Mouse (Mus musculus): ENCODE measurements around the gene Znrf1. TPM values are rescaled to one million over a fixed set of nuclear protein-coding genes. Genes with fewer than 3 reads are reported as not detected.

Znrf1 gene
- total and polyA plus RNA-seq, 2 experiments from 2014 or later, result 113 to 225 TPM

DNA sequence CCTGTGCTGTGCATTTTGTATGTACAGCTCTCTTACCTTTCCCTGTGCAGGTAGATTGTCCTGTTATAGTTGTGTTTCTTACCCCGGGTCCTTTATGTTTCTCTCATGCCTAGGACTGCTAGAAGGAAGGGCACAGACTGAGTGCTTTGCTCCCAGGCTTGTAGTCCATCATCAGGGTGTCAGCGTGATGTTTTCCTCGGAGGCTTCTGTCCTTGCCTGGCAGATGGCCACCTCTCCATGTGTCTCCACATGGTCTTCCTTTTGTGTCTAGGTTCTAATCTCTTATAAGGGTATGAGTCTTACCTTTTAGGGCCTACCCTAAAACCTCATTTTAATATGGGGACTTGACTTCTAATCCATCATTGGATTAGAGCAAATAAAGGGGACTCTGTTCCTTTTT is 31.7 kb downstream of the Znrf1 start:
- 58% methylated on average over 3 of the region's 3 CpGs for WGBS
- H3K4me2 ChIP-seq (ENCODE audit: low read depth), result no peak overlapping the region
- H3K27ac ChIP-seq (ENCODE audit: low read depth, low read length), result no peak overlapping the region
- DNase-seq, result no peak
- no peak for TF ChIP-seq CTCF (IDR thresholded peaks at IDR 0.05; ENCODE audit: low read depth)
- H3K27me3 ChIP-seq (ENCODE audit: insufficient read depth, low read length), result no peaks in the 10 kb centered on the region
- no peaks in the 10 kb centered on the region for H3K36me3 ChIP-seq (ENCODE audit: insufficient read depth)
- no peaks in the 10 kb centered on the region for H3K9me3 ChIP-seq (ENCODE audit: low read length)
- H3K4me1 ChIP-seq (ENCODE audit: insufficient read depth), result no peaks in the 10 kb centered on the region
- ATAC-seq, result no peak
- H3K9ac ChIP-seq, result no peak overlapping the region
- no peak overlapping the region for H3K4me3 ChIP-seq (ENCODE audit: low read depth, low read length)

DNA sequence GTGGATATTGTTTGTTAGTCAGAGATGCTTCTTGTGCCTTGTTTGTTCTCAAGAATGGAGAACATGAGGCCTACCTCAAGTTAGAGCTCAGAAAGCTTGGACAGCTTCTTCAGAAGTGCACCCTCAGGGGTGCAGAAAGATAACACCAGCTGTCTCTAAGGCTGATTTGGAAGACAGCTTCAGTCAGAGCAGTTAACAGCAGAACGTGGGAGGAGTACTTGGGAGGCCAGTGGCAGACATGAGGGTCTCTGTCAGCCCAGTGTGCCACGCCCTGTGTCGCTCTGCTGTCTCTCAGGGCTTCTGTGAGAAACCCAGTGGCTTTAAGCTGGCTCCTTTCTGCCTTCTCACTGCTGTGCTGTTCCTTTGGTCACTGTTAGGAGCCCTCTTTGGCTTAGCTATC is 32.1 kb downstream of the Znrf1 start:
- Histone ChIP-seq H3K9me3 (ENCODE audit: low read length) (no peaks in the 10 kb centered on the region), H3K4me3 (ENCODE audit: low read depth, low read length) (no peak overlapping the region), H3K27me3 (ENCODE audit: insufficient read depth, low read length) (no peaks in the 10 kb centered on the region), H3K4me2 (ENCODE audit: low read depth) (no peak overlapping the region), H3K9ac (no peak overlapping the region), H3K27ac (ENCODE audit: low read depth, low read length) (no peak overlapping the region), H3K36me3 (ENCODE audit: insufficient read depth) (no peaks in the 10 kb centered on the region), H3K4me1 (ENCODE audit: insufficient read depth) (no peaks in the 10 kb centered on the region)
- no peak for TF ChIP-seq CTCF (IDR thresholded peaks at IDR 0.05; ENCODE audit: low read depth)
- WGBS, result 57% methylated on average over 3 of the region's 3 CpGs
- DNase-seq (no peak), ATAC-seq (no peak)

DNA sequence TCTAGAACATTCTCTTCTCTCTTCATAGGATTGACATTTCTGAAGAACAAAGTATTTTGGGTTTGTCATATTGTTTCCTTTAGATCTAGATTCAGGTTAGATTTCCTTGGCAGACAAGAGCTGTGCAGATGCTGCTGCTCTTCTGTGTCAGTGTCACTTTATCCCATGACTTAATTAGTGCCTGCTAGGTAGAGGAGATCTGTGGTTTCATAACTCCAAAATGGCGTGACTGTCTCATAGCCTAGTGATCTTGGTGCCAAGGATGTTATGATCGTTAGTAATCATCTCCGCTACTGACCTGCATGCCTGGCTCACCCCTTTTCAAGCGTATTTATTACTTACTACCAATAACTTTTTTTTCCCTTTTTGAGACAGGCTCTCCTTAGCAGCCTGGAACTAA is 34.0 kb downstream of the Znrf1 start:
- ATAC-seq, result no peak
- no peak for DNase-seq

DNA sequence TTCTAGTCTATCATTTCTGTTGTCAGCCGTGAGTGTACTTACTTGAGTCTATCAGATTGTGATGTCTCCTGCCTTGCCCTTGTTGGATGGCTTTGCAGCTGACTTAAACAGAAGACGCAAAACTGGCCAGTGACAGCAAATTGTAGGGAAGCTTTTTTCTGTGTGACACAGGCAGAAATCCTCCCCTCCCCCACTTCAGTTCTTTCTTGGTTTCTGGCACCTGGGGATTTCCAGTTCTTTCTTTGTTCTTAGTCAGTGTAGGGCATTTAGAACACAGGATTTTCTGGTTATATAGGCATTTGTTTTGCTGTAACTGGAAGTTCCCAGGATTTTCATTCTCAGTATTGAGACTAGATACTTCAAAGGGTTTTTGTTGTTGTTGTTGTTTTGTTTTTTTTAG is 34.5 kb downstream of the Znrf1 start:
- Histone ChIP-seq H3K27me3 (ENCODE audit: insufficient read depth, low read length) (no peaks in the 10 kb centered on the region), H3K9ac (no peak overlapping the region), H3K4me3 (ENCODE audit: low read depth, low read length) (no peak overlapping the region), H3K27ac (ENCODE audit: low read depth, low read length) (no peak overlapping the region), H3K4me1 (ENCODE audit: insufficient read depth) (no peaks in the 10 kb centered on the region), H3K9me3 (ENCODE audit: low read length) (no peaks in the 10 kb centered on the region), H3K4me2 (ENCODE audit: low read depth) (no peak overlapping the region), H3K36me3 (ENCODE audit: insufficient read depth) (no peaks in the 10 kb centered on the region)
- no peak for TF ChIP-seq CTCF (IDR thresholded peaks at IDR 0.05; ENCODE audit: low read depth)
- WGBS, result 47% methylated on average over 2 of the region's 2 CpGs
- ATAC-seq (no peak), DNase-seq (no peak)

More for the DNA sequence above, 34.0 kb downstream of the Znrf1 start:
- Histone ChIP-seq H3K27me3 (ENCODE audit: insufficient read depth, low read length) (no peaks in the 10 kb centered on the region), H3K9me3 (ENCODE audit: low read length) (no peaks in the 10 kb centered on the region), H3K4me3 (ENCODE audit: low read depth, low read length) (no peak overlapping the region), H3K4me1 (ENCODE audit: insufficient read depth) (no peaks in the 10 kb centered on the region), H3K36me3 (ENCODE audit: insufficient read depth) (no peaks in the 10 kb centered on the region), H3K4me2 (ENCODE audit: low read depth) (no peak overlapping the region), H3K9ac (no peak overlapping the region), H3K27ac (ENCODE audit: low read depth, low read length) (no peak overlapping the region)
- TF ChIP-seq CTCF (IDR thresholded peaks at IDR 0.05; ENCODE audit: low read depth), result no peak
- 76% methylated on average over 4 of the region's 4 CpGs for WGBS

DNA sequence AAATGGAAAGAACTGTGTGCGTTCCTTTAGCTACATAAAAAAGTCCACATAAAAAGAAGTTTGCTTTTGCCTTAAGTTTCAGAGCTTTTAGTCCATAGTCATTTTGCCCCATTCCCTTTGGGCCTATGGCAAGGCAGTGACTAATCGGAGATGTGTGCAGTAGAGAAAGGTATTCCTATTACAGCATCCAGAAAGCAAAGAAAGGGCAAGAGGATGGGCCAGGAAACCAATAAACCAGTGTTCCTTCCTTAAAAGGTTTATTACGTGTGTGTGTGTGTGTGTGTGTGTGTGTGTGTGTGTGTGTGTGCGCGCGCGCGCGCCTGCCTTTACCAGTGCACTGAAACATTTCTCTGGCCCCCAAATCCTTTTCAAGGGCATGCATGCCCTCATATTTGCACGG is 35.8 kb downstream of the Znrf1 start:
- H3K9me3 ChIP-seq (ENCODE audit: low read length), result no peaks in the 10 kb centered on the region
- no peaks in the 10 kb centered on the region for H3K27me3 ChIP-seq (ENCODE audit: insufficient read depth, low read length)
- DNase-seq, result no peak
- no peak for ATAC-seq
- no peaks in the 10 kb centered on the region for H3K4me1 ChIP-seq (ENCODE audit: insufficient read depth)
- no peaks in the 10 kb centered on the region for H3K36me3 ChIP-seq (ENCODE audit: insufficient read depth)
- 90% methylated on average over 10 of the region's 10 CpGs for WGBS
- H3K4me3 ChIP-seq (ENCODE audit: low read depth, low read length), result no peak overlapping the region
- no peak overlapping the region for H3K4me2 ChIP-seq (ENCODE audit: low read depth)
- H3K27ac ChIP-seq (ENCODE audit: low read depth, low read length), result no peak overlapping the region
- no peak for TF ChIP-seq CTCF (IDR thresholded peaks at IDR 0.05; ENCODE audit: low read depth)
- no peak overlapping the region for H3K9ac ChIP-seq

DNA sequence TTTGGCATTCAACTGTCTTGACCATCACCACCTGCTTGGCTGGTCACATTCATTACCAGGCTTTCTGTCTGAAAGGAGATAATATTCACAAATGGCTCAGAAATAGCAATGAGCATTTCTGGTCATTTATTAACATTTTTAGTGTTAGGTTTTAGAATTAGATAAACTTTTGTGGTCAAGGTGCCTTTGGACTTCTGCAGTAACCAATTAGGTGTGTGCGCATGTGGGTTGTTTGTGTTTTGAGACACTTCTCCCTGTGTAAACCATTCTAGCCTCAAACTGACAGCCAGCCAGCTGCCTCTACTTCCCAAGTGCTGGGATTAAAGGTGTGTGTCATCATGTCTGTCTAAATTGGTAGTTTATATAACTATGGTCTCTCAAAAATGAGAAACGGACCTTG is 36.5 kb downstream of the Znrf1 start:
- TF ChIP-seq CTCF (IDR thresholded peaks at IDR 0.05; ENCODE audit: low read depth), result no peak
- no peak overlapping the region for H3K4me3 ChIP-seq (ENCODE audit: low read depth, low read length)
- H3K36me3 ChIP-seq (ENCODE audit: insufficient read depth), result no peaks in the 10 kb centered on the region
- WGBS, result 81% methylated on average over 2 of the region's 2 CpGs
- no peak overlapping the region for H3K27ac ChIP-seq (ENCODE audit: low read depth, low read length)
- H3K9me3 ChIP-seq (ENCODE audit: low read length), result no peaks in the 10 kb centered on the region
- H3K4me2 ChIP-seq (ENCODE audit: low read depth), result no peak overlapping the region
- H3K4me1 ChIP-seq (ENCODE audit: insufficient read depth), result no peaks in the 10 kb centered on the region
- no peak for DNase-seq
- H3K9ac ChIP-seq, result no peak overlapping the region
- H3K27me3 ChIP-seq (ENCODE audit: insufficient read depth, low read length), result no peaks in the 10 kb centered on the region
- no peak for ATAC-seq

DNA sequence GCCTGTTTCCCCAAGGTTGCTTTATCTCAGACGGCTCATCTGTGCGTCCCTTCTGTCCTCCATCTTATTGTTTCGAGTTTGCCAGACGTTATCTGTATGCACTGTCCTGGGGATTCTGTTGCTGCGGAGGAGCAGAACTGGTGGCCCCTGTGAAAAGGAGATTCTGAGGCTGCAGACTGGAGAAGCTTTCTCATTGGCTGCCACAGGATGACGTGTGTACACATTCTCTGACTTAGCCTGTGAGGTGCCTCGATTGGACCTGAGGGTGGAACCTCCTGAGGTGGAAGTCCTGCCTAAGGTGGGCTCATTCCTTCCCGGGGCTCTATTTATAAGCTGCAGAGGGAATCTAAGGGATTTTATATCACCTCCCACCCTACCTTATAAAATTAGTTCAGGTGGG is 37.7 kb downstream of the Znrf1 start:
- DNase-seq (no peak), ATAC-seq (no peak)
- Histone ChIP-seq H3K4me3 (ENCODE audit: low read depth, low read length) (no peak overlapping the region), H3K4me2 (ENCODE audit: low read depth) (no peak overlapping the region), H3K9me3 (ENCODE audit: low read length) (no peaks in the 10 kb centered on the region), H3K27me3 (ENCODE audit: insufficient read depth, low read length) (no peaks in the 10 kb centered on the region), H3K36me3 (ENCODE audit: insufficient read depth) (no peaks in the 10 kb centered on the region), H3K9ac (no peak overlapping the region), H3K4me1 (ENCODE audit: insufficient read depth) (no peaks in the 10 kb centered on the region), H3K27ac (ENCODE audit: low read depth, low read length) (no peak overlapping the region)
- WGBS, result 38% methylated on average over 8 of the region's 8 CpGs
- no peak for TF ChIP-seq CTCF (IDR thresholded peaks at IDR 0.05; ENCODE audit: low read depth)

DNA sequence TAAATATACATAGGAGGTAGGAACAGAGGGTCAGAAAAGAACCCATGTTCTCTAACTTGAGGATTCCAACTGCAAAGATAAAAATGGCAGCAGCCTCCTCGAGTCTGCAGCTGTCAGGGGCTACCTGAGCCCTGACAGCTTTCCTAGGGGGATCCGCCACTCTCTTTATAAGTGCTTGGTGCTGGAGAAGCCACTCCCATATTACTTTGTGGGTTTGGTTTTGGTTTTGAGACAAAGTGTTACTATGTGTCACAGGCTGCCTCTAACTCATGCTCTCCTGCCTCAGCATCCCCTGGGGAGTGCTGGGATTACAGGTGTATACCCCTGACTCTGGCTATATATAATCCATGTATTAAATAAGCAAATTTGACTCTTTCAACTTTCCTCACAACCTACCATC is 38.1 kb downstream of the Znrf1 start:
- Histone ChIP-seq H3K9ac (no peak overlapping the region), H3K36me3 (ENCODE audit: insufficient read depth) (no peaks in the 10 kb centered on the region), H3K27me3 (ENCODE audit: insufficient read depth, low read length) (no peaks in the 10 kb centered on the region), H3K9me3 (ENCODE audit: low read length) (no peaks in the 10 kb centered on the region), H3K4me3 (ENCODE audit: low read depth, low read length) (no peak overlapping the region), H3K4me1 (ENCODE audit: insufficient read depth) (no peaks in the 10 kb centered on the region), H3K27ac (ENCODE audit: low read depth, low read length) (no peak overlapping the region), H3K4me2 (ENCODE audit: low read depth) (no peak overlapping the region)
- 75% methylated on average over 2 of the region's 2 CpGs for WGBS
- TF ChIP-seq CTCF (IDR thresholded peaks at IDR 0.05; ENCODE audit: low read depth), result no peak
- no peak for ATAC-seq
- no peak for DNase-seq
